Mouse (Mus musculus) kidney, postnatal 36 days (tissue): ENCODE measurements around the gene Zbtb48.

Source experiments
- DNase-seq, 2 experiments: peaks; one replicate each; pipeline ENCODE4 v3.0.0; 2021 to 2022; ENCODE audit warnings: mixed read lengths in 2 of 2

Zbtb48 gene

GRCm38 (mm10) chr4:152029087-152029486, 1.6 kb upstream of the Zbtb48 start:
- DNase-seq = peak in 1 of 2 experiments; percentile 50

DNA sequence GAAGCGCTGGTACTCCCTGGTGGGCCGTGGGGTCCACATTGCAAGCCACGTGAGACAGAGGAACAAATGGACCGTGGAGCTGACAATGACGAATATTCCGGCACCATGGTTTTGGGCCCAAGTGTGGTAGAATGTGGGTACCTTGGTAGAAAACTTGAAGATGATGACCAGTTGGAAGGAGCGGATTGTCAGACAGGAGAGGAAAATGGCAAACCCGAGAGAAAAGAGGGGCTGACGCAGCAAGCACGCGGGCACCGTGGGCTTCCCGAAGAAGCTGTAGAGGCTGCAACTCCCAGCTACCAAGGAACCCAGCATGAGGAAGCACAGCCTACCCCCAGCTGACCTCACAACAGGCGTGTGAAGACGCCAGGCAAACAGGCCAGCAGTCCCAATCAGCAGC, 985 bp upstream of the Zbtb48 start:
- no peak for DNase-seq

GRCm38 (mm10) chr4:152026751-152027508, 541 bp downstream of the Zbtb48 start:
- peak in 1 of 2 experiments; percentile 69 for DNase-seq

GRCm38 (mm10) chr4:152024525-152024924, 2.9 kb downstream of the Zbtb48 start:
- no peak for DNase-seq

DNA sequence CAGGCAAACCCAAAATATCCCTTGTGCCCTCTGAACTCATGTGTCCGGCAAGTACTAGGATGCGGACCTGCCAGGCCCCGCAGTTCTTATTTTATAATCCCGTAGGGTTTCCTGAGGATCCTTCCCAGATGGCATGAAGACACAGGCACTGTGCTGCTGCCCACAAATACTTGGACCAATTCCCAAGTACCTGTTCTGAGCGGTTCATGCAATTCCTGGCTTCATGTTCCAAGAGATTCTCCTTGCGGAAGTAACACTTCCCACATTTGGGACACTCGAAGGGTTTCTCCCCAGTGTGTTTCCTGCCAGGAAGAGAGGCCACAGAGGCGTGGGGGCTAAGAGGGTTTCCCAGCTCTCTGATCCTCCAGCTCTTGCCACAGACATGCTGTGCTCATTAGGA, 5.0 kb downstream of the Zbtb48 start:
- no peak for DNase-seq

DNA sequence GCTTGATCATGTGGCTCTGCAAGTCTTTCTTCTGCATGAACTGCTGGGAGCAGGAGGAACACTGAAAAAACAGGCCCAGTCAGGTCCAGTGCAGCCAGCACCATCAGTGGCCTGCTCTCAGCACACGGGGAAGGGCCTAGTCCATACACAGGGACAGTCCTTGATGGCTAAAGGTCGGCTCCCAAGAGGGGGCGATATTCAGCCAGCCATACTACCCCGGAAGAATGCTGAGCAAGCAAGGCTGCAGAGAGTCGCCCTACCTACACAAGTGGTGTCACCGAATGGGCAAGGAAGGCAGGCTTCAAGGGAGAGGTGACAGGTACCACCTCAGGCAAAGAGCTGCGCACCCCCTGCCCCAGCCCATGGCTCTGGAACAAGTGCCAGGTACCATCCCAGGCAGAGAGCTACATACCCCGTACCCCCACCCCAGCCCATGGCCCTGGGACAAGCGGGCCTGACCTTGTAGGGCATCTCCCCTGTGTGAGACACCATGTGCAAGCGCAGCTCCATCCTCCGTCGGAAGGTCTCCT, 5.8 kb downstream of the Zbtb48 start:
- no peak for DNase-seq

DNA sequence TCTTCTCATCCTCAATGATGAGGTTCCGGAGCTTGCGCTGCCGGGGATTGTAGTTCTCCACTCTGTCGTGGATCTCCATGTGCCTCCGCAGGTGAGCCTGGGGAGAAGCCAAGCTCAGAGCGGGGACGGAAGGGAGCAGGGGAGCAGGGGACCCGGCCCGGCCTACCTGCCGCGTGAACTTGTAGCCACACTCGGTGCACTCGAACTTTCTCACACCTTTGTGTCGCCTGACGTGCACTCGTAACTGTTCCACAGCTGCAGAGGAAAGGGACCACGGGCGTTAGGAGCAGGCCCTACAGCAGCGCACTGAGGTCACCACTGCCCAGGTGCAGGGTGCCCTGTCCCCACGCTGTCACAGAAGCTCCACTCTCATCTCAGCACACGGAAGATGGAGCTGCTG, 7.4 kb downstream of the Zbtb48 start:
- DNase-seq = no peak

DNA sequence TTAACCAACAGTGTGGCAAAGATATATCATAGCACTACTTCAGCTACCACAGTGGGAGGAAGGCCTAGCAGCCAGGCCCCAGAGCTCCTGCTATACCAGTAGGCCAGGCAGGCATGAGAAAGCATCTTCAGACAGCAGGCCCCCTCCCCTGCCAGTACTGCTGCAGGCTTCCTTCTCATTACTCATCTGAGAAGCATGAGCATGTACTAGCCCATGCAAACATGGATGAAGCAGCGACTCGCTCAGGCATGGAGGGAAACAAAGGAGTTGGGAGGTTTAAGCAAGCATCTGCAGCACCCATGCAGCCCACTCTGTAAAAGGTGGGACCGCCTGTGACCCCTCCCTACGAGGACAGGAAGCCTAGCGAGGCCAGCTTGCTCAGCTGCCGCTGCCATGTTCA, 8.4 kb downstream of the Zbtb48 start:
- DNase-seq = no peak

DNA sequence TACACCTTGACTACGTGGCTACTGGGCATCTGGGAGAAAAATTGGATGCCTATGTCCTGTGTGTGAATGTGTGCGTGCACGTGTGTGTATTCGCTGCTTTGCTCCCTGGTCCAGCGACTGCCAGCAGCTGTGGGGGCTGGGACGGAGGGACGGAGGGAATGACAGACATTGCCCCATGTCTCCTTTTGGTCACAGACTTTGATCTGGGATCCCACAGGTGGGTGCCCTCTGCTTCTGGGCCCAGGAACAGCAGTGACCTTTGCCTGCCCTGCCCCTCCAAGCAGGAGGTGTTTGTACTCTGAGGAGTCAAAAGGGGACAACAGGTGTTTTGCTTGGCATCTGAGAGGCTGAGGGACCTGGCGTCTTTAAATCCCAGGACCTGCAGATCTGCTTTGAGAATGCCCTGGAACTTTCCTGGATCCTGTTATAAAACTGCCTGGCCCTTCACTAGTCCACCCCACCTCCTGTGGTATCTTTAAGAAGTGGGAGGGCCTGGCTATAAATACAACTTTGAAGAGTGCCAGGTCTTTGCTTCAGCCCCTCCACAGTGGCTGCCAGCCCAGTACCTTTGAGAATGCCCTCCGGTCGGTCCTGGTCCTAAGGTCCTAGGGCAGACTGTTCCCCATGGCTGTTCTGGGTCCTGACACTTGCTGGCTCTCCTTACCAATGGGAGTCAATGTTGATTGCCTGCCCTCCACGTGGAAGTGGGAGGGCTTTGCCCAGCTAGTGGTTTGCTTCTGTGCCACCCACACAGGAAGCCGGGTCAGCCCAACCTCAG, 14.2 kb downstream of the Zbtb48 start:
- peak; percentile 84 to 86 for DNase-seq

- no peak for DNase-seq
Observed at GRCm38 (mm10) chr4:152012109-152012508, 15.4 kb downstream of the Zbtb48 start.

DNA sequence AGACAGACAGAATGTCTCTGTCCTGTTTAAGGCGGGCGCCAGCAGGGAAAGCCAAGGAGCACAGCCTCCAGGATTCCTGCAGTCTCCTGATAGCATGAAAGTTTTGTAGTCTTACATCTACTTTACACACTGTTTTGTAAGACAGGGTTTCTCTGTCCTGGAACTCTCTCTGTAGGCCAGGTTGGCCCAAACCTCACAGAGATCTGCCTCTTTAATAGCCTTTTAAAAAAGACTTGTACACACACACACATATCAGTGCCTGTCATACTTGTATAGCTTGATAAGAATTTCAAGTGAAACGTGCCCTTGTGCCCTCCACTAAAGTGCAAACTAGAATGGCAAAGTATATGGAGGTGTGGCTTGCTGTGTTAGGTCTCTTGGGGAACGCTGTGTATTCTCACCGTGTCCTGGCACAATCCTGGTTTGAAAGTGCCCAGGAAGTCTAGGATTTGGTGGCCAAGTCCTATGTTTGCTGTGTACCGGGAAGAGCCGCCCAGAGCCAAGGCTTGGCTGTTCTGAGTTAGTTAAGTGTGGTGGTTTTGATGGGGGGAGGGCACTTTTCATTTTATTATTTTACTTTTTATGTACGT, 16.2 kb downstream of the Zbtb48 start:
- no peak for DNase-seq

DNA sequence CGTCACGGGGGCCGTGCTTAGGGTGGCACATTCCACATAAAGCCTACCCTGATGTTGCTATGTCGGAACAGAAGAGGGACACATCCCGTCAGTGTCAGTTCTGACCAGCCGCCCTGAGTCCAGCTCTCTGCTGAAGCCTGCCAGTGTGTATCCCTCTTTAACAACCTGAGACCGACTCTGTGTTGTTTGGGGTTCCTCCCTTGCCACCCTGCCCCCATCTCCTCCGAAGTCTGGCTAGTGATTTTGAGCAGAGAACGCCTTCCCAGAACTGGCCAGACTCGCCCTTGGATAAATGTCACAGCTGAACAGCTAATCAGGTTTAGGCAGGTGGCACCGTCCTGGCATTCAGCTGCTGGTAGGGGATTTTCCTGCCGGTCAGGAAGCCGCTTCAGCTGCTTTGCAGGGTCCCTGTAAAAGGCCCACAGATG, 16.8 kb downstream of the Zbtb48 start:
- no peak for DNase-seq

DNA sequence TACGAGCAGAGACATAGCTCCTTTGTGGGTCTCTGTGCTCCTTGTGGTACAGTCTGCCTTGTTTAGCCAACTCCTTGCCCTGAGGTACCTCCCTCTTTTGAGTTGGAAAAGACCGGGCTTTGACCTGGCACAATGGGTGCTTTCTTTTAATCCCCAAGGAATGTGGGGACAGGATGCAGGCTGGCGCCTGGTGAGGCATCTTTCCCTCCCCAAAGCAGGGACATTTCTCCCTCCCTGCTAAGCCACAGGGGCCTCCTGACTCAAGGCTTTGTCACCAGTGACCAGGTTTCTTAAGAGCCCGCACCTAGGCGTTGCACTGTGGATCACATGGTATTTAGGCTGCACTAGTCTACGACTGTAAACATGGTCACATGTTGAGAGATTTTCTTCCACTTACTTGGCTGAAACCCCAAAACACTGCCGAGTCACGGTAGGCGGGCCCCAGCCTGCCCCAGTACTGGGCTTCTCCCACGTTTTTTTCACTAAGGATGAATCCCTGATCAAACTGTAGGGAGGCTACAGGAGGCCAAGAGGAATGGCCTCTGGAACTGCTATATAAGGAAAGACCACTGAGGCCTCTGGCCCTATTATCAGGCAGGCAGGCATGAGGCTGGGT, 17.3 kb downstream of the Zbtb48 start:
- peak; percentile 62 to 83 for DNase-seq

GRCm38 (mm10) chr4:152009076-152010051, 18.1 kb downstream of the Zbtb48 start:
- peak; percentile 53 to 73 for DNase-seq

DNA sequence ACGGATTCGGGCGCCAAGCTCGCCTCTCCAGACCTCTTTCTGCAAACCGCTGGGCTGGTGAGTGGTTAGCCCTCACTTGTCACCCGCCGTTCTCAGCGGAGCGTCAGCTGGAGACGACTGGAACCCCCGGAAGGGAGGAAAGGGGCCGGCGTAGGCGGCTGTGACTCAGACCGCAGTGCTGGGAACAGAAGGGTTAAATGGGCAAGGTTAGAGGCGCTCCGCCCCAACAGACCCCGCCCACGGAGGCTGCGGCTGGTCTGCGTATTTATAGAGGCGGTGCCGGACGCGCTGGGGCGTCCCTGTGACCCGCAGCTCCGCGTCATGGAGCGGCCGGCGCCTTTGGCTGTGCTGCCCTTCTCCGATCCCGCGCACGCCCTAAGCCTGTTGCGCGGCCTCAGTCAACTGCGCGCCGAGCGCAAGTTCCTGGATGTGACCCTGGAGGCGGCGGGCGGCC, 18.8 kb downstream of the Zbtb48 start, which contains the start of gene Klhl21:
Gene Klhl21 (plus strand): TSS at position 182 of the 454 bp plus-strand sequence.
- DNase-seq = peak; percentile 96 to 97

GRCm38 (mm10) chr4:152008148-152008500, 19.3 kb downstream of the Zbtb48 start:
- DNase-seq = peak in 1 of 2 experiments; percentile 48

DNA sequence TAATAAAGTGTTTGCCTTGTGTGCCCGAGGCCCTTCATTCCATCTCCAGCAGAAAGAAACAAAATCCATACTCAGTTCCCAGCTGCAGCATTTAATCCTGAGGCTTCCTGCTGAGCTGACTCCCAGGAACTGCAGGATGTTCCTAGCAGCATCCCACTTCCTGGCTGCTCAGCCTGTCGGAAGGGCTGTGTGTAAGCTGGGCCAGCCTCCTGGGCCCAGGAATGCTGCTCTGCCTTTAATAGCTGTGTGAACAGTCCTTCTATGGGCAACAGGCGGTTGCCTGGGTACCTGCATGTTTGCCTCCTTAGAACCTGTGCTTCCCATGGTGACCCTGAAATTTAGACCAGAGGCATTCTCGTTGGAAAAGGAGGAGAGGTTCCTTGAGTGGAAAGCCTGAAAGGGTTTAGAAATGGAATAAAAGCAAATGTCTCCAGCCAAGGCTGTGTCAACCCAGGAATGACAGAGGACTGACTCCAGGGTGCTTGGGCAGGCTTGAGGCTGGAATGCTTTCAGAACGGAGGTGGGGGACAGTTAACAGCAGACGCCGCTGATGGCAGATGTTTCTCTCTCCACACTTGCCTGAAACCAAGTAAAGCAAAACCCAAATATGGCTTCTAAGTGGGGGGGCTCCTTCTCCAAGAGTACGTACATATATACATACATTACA, 19.9 kb downstream of the Zbtb48 start:
- DNase-seq = peak in 1 of 2 experiments; percentile 61

DNA sequence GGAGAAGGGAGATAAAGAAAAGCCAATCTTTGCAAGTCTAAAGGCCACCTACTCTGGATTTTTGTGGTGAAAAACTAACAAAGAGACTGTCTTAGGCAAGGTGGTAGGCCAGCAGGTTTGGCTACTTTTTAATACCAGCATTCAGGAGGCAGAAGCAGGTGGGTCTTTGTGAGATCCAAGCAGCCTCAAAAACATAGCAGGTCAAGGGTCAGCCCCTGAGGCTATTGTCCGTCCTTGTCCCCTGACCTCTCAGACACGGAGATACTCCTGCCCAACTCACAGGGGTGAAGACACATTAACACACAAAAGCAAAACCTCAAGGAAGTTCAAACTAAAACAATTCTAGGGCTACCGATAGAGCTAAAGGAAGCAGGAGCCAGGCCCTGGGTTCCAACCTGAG, 20.7 kb downstream of the Zbtb48 start:
- DNase-seq = no peak

DNA sequence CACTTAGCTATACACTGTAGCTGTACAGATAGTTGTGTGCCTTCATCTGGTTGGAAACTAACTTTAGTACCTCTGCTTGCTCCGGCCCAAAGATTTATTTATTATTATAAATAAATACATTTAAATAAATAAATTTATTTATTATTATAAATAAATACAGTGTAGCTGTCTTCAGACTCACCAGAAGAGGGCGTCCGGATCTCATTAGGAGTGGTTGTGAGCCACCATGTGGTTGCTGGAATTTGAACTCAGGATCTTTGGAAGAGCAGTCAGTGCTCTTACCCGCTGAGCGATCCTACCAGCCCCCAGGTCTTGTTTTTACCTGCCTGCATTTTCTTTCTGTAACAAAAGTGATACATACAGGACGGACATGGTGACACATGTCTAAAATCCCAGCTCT, 21.3 kb downstream of the Zbtb48 start:
- peak in 1 of 2 experiments; percentile 59 for DNase-seq

- DNase-seq = no peak
Observed at GRCm38 (mm10) chr4:152002063-152002462, 25.4 kb downstream of the Zbtb48 start.

GRCm38 (mm10) chr4:152001335-152001734, 26.1 kb downstream of the Zbtb48 start:
- DNase-seq = no peak
